Mouse (Mus musculus) liver, embryonic 16.5 days (tissue): ENCODE data around the gene Zfp804b. TPM values are rescaled to one million over a fixed set of nuclear protein-coding genes. Genes with fewer than 3 reads are reported as not detected.
A peak's percentile ranks its signal among the peaks of the same experiment; 100 is the strongest.
"Not testable (repeated sequence)": the region's sequence is repeated elsewhere in the genome, so short reads cannot be mapped to it uniquely, and the experiment has no call there.

Experiments
- ATAC-seq: fragments of 200-750 bp; cut with Nextera tagmentation; 2 replicates; pipeline ENCODE4 v1.8.0; 2017; ENCODE audit warnings: low read depth, mild to moderate bottlenecking, moderate number of reproducible peaks, moderate library complexity
- H3K27ac ChIP-seq: fragments of 300-500 bp; sonication (generic); 2 replicates; pipeline ENCODE4 v1.5.1; 2014; ENCODE audit warnings: mild to moderate bottlenecking, low read length
- H3K27me3 ChIP-seq: fragments of 300-500 bp; sonication (generic); 2 replicates; pipeline ENCODE4 v1.6.1; 2014; ENCODE audit warnings: low read depth, low read length, mixed read lengths; ENCODE audit not compliant: control insufficient read depth, insufficient read depth
- H3K36me3 ChIP-seq: fragments of 300-500 bp; sonication (generic); 2 replicates; pipeline ENCODE4 v1.6.1; 2014; ENCODE audit warnings: mild to moderate bottlenecking; ENCODE audit not compliant: control insufficient read depth, insufficient read depth
- H3K4me1 ChIP-seq: fragments of 300-500 bp; sonication (generic); 2 replicates; pipeline ENCODE4 v1.6.1; 2014; ENCODE audit warnings: low read depth, low read length, mixed read lengths; ENCODE audit not compliant: control insufficient read depth
- H3K4me2 ChIP-seq: fragments of 300-500 bp; sonication (generic); 2 replicates; pipeline ENCODE4 v1.6.1; 2014; ENCODE audit warnings: low read depth, low read length, mixed read lengths
- H3K4me3 ChIP-seq: fragments of 300-500 bp; sonication (generic); 2 replicates; pipeline ENCODE4 v1.5.1; 2014; ENCODE audit warnings: low read depth, mild to moderate bottlenecking, low read length
- H3K9ac ChIP-seq: fragments of 300-500 bp; sonication (generic); 2 replicates; pipeline ENCODE4 v1.6.1; 2014; ENCODE audit warnings: low read depth, low read length
- H3K9me3 ChIP-seq: fragments of 300-500 bp; sonication (generic); replicated peaks from 2 replicates; pipeline ENCODE4 v1.6.1; 2016; ENCODE audit warnings: low read length; ENCODE audit not compliant: control insufficient read depth
- WGBS: fragments of 180-500 bp; shearing (Covaris S2); extraction: QIAGEN DNeasy Blood & Tissue Kit; methylation state at CpG from one replicate; pipeline ENCODE4 v1.1.7; 2014; ENCODE audit not compliant: insufficient replicate concordance; 5-methylcytosine and 5-hydroxymethylcytosine counted together
- polyA plus RNA-seq: library from polyadenylated mRNA; unstranded; fragments of >200 nt; fragmentation: Nextera tagmentation; extraction: Ambion mirVana; gene quantifications from 2 replicates; pipeline ENCODE4 v1.2.1, GENCODE M21; 2015

Zfp804b gene
- 0.06 and 0.08 TPM in 2 replicates for polyA plus RNA-seq

DNA sequence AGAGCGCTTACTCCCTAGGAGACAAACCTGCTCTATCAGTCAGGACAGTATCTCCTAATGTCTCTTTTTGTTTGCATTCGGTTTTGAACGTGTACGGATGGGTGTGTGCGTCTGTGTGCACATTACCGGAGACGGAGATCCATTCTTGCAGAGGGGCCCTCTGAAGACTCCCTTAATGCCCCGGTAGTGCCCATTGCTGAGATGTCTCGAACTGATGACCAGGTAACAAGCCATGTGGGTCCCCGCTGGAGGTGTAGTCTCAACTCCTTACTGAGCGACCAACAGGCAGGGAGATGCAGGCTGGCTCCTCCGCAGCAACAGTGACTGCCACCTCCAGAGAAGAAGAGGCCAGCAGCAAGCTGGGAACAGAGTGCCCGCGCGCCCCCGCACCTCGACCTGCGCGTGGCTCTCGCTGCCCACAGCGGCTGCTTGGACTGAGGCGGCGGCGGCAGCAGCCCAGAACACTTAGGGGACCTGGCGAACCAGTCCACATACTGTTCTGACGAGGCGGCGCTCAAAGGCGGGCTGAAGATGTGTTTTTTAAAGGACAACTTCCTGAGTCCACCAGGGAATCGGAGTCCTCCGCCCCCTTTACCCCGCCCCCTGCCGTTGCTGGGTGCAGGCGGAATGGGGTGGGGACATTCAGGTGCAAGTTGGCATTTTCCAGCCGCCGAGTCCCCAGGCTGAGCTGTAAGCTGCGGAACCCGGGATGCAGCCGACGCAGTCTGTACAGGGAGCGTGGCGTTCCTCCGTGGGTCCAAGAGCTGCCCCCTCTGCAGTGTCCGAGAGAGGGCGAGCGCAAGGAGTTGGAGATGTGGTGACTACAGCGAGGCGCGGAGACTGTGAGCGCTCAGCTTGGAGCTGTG lies at the start of gene Zfp804b:
Gene Zfp804b (minus strand): TSS at position 612 of the 866 bp plus-strand sequence.
- H3K4me1 ChIP-seq, result no peaks in the 10 kb centered on the region
- H3K27me3 ChIP-seq, result peaks cover 10% of the 10 kb centered on the region; the same call in 1 of the 2 replicates
- no peak within 1 kb of the TSS for H3K9ac ChIP-seq
- no peak for ATAC-seq
- no peak within 1 kb of the TSS for H3K27ac ChIP-seq
- 1% methylated on average over 50 of the region's 50 CpGs for WGBS
- H3K4me2 ChIP-seq, result peak within 1 kb of the TSS; percentile 51
- no peaks in the 10 kb centered on the region for H3K36me3 ChIP-seq
- H3K9me3 ChIP-seq, result no peaks in the 10 kb centered on the region
- H3K4me3 ChIP-seq, result peak within 1 kb of the TSS; percentile 46

DNA sequence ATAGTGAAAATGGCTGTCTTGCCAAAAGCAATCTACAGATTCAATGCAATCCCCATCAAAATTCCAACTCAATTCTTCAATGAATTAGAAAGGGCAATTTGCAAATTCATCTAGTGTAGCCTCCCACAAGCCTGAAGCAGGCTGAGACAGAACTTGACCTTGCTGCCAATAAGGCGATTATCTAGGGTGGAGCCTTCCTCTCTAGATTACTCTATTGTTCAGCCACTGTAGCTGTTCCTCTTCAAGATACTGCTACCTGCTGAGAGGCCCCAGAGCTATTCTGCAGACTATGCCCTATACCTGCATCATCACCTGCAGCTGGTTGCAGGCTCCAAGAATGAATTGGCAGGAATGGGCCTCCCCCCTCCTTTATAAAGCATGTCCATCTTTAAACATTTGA lies 20.1 kb upstream of the Zfp804b start:
- H3K9me3 ChIP-seq, H3K4me3 ChIP-seq, H3K4me1 ChIP-seq, H3K36me3 ChIP-seq, H3K27me3 ChIP-seq, H3K27ac ChIP-seq, H3K9ac ChIP-seq, ATAC-seq, H3K4me2 ChIP-seq: not testable (repeated sequence)
- WGBS, result 60% methylated on average over 1 of the region's 1 CpGs

DNA sequence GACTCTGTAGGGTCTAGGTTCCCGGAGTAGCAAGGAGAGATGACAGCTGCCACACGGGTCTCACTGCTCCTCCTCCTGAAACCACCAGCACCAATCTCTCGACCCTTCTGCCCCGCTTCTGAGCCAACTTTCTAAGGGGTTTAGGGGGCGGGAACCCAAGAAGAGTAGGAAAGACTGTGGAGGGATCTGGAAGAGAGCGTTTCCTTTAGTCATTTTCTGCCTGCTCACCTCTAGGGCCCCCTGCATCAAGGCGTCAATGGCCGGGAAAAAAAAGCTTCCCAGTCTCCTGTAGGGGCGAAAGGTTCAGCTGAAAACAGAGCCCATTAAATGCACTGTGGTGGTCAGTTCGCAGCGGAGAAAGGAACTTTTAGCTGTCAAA lies 444 bp upstream of the Zfp804b start:
- H3K27ac ChIP-seq, result no peak overlapping the region
- peaks cover 10% of the 10 kb centered on the region; the same call in 1 of the 2 replicates for H3K27me3 ChIP-seq
- no peaks in the 10 kb centered on the region for H3K9me3 ChIP-seq
- no peaks in the 10 kb centered on the region for H3K4me1 ChIP-seq
- WGBS, result 1% methylated on average over 11 of the region's 11 CpGs
- peak overlapping the region; percentile 46 for H3K4me3 ChIP-seq
- no peak for ATAC-seq
- no peak overlapping the region for H3K9ac ChIP-seq
- H3K4me2 ChIP-seq, result peak overlapping the region; percentile 51
- H3K36me3 ChIP-seq, result no peaks in the 10 kb centered on the region

GRCm38 (mm10) chr5:7325594-7325993 lies 19.0 kb downstream of the Zfp804b start:
- Histone ChIP-seq H3K4me1 (no peaks in the 10 kb centered on the region), H3K9me3 (no peaks in the 10 kb centered on the region), H3K27me3 (no peaks in the 10 kb centered on the region), H3K27ac (no peak overlapping the region), H3K4me3 (no peak overlapping the region), H3K36me3 (no peaks in the 10 kb centered on the region), H3K4me2 (no peak overlapping the region), H3K9ac (no peak overlapping the region)
- WGBS, result 64% methylated on average over 4 of the region's 4 CpGs
- ATAC-seq, result no peak

GRCm38 (mm10) chr5:7303819-7304218 lies 40.7 kb downstream of the Zfp804b start, which contains the start of gene Tex47:
Tex47 (plus strand) TSS chr5:7304119.
- no peaks in the 10 kb centered on the region for H3K4me1 ChIP-seq
- no peaks in the 10 kb centered on the region for H3K27me3 ChIP-seq
- no peaks in the 10 kb centered on the region for H3K36me3 ChIP-seq
- no peak for ATAC-seq
- H3K4me2 ChIP-seq, result no peak within 1 kb of the TSS
- no peak within 1 kb of the TSS for H3K9ac ChIP-seq
- H3K4me3 ChIP-seq, result no peak within 1 kb of the TSS
- WGBS, result 68% methylated on average over 1 of the region's 1 CpGs
- H3K27ac ChIP-seq, result no peak within 1 kb of the TSS
- H3K9me3 ChIP-seq, result no peaks in the 10 kb centered on the region

GRCm38 (mm10) chr5:7302969-7303368 lies 41.6 kb downstream of the Zfp804b start:
- H3K9ac ChIP-seq, result no peak overlapping the region
- no peaks in the 10 kb centered on the region for H3K4me1 ChIP-seq
- no peak for ATAC-seq
- H3K36me3 ChIP-seq, result no peaks in the 10 kb centered on the region
- WGBS, result 61% methylated on average over 1 of the region's 1 CpGs
- H3K4me2 ChIP-seq, result no peak overlapping the region
- H3K27ac ChIP-seq, result no peak overlapping the region
- H3K9me3 ChIP-seq, result no peaks in the 10 kb centered on the region
- H3K27me3 ChIP-seq, result no peaks in the 10 kb centered on the region
- no peak overlapping the region for H3K4me3 ChIP-seq

GRCm38 (mm10) chr5:7284336-7284735 lies 60.2 kb downstream of the Zfp804b start:
- no peak for ATAC-seq
- no peak overlapping the region for H3K9ac ChIP-seq
- 73% methylated on average over 1 of the region's 1 CpGs for WGBS
- no peaks in the 10 kb centered on the region for H3K4me1 ChIP-seq
- H3K9me3 ChIP-seq, result no peaks in the 10 kb centered on the region
- no peak overlapping the region for H3K27ac ChIP-seq
- H3K27me3 ChIP-seq, result no peaks in the 10 kb centered on the region
- no peak overlapping the region for H3K4me2 ChIP-seq
- no peak overlapping the region for H3K4me3 ChIP-seq
- H3K36me3 ChIP-seq, result no peaks in the 10 kb centered on the region

GRCm38 (mm10) chr5:7276659-7277455 lies 67.7 kb downstream of the Zfp804b start:
- Histone ChIP-seq H3K27ac (no peak overlapping the region), H3K9ac (no peak overlapping the region), H3K27me3 (no peaks in the 10 kb centered on the region), H3K4me1 (no peaks in the 10 kb centered on the region), H3K4me3 (no peak overlapping the region), H3K9me3 (no peaks in the 10 kb centered on the region), H3K4me2 (no peak overlapping the region), H3K36me3 (no peaks in the 10 kb centered on the region)
- 0 out of 2 replicates have a peak, but pooled peaks have one; percentile 32 for ATAC-seq
- 62% methylated on average over 7 of the region's 7 CpGs for whole genome bisulfite sequencing

GRCm38 (mm10) chr5:7177589-7177988 lies 167.0 kb downstream of the Zfp804b start:
- Histone ChIP-seq H3K9me3 (no peaks in the 10 kb centered on the region), H3K4me3 (no peak overlapping the region), H3K4me1 (no peaks in the 10 kb centered on the region), H3K9ac (no peak overlapping the region), H3K4me2 (no peak overlapping the region), H3K27me3 (no peaks in the 10 kb centered on the region), H3K27ac (no peak overlapping the region), H3K36me3 (no peaks in the 10 kb centered on the region)
- no peak for ATAC-seq
- WGBS, result 65% methylated on average over 9 of the region's 9 CpGs
